10 mouse cellular contexts compared by ENCODE assay signal in the genomic region with DNA sequence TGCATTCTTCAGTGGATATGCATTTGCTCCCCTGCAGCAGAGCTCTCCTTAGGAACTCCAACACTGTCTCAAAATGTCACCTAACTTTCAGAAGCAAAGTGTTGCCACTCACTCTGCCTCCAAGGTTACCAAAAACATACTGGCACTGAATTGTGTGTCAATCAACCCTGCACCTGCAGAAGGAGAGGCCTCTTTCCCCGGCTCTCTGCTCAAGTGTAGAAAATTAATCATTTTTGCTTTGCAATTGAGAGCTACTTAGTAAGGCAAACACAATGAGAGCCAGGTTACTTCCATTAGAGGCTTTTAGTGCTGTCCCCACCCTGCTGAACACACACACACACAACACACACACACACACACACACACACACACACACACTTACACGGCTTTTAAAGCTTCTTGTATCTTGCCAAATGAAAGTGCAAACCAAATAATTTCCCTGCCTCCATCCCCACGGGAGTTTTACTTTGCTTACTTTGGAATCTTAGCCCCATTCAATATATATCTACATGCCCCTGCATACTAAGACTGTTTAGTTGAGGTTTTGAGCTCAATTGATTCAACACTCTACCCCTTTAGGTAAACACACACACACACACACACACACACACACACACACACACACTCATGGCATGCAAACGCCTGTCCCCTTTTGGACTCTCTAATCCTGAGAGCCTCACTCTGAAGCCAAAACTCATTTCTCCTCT. TPM values are rescaled to one million over a fixed set of nuclear protein-coding genes. Genes with fewer than 3 reads are reported as not detected.
DNase-seq lines count a peak whose midpoint lies in the region; ATAC-seq and TF ChIP-seq lines count a peak whose summit lies in the region.
"Had no signal": no experiment of that assay in that cellular context is flagged by ENCODE, and none has a peak within 500 bp of the region (broad histone marks: within the 10 kb centered on the region; RNA-seq: fewer than 3 reads in every experiment).

No protein-coding gene starts in this region.

- H3K4me3 ChIP-seq in heart, embryonic 14.5 days (ENCODE audit: control insufficient read depth in 1 of 2, insufficient read depth in 1 of 2, low read depth in 1 of 2, low read length in 2 of 2): no peak overlapping the region
- H3K4me3 ChIP-seq in embryonic facial prominence, embryonic 10.5 days: no peak overlapping the region
- no peak overlapping the region for H3K4me3 ChIP-seq in lung, adult 2 months (replicated peaks; ENCODE audit: extremely low read depth, low read depth, low read length)
- H3K4me3 ChIP-seq in neural tube, embryonic 15.5 days (replicated peaks): peak overlapping the region; percentile 66

- peak overlapping the region; percentile 76 for H3K4me2 ChIP-seq in heart, embryonic 14.5 days (ENCODE audit: low read length)
- peak overlapping the region; percentile 82 for H3K4me2 ChIP-seq in neural tube, embryonic 15.5 days

- H3K27ac ChIP-seq in heart, embryonic 14.5 days (replicated peaks in 1 of 2; ENCODE audit: control insufficient read depth in 1 of 2, insufficient read depth in 1 of 2, low read depth in 2 of 2, low read length in 2 of 2): no peak overlapping the region
- H3K27ac ChIP-seq in embryonic facial prominence, embryonic 10.5 days (replicated peaks): no peak overlapping the region
- no peak overlapping the region for H3K27ac ChIP-seq in neural tube, embryonic 15.5 days (replicated peaks)
- H3K27ac ChIP-seq: liver, embryonic 14.5 days had no signal

- WGBS in heart, embryonic 14.5 days: 64% methylated on average over 4 of the region's 4 CpGs
- 55% methylated on average over 4 of the region's 4 CpGs for WGBS in embryonic facial prominence, embryonic 10.5 days
- 35% methylated on average over 4 of the region's 4 CpGs for WGBS in lung, adult 2 months
- 48% methylated on average over 4 of the region's 4 CpGs for WGBS in neural tube, embryonic 15.5 days

- peaks cover 3 to 7% of the 10 kb centered on the region in 2 experiments; a peak in 3 of 4 replicates for H3K4me1 ChIP-seq in heart, embryonic 14.5 days (ENCODE audit: control insufficient read depth in 2 of 2, insufficient read depth in 2 of 2, low read length in 2 of 2)
- H3K4me1 ChIP-seq in embryonic facial prominence, embryonic 10.5 days: peaks cover 22% of the 10 kb centered on the region
- no peaks in the 10 kb centered on the region for H3K4me1 ChIP-seq in lung, adult 2 months (ENCODE audit: control insufficient read depth, insufficient read depth, low read length)
- H3K4me1 ChIP-seq in neural tube, embryonic 15.5 days: peaks cover 12% of the 10 kb centered on the region

- DNase-seq in heart, adult 11 months: no peak
- DNase-seq in embryonic facial prominence, embryonic 10.5 days (ENCODE audit: low spot score): peak; percentile 8
- DNase-seq in lung, adult 2 months: peak; percentile 11
- no peak for DNase-seq in spleen, adult 18-20 months
- no peak for DNase-seq in adrenal gland, postnatal 10 days
- DNase-seq: kidney, postnatal 4 days had no signal

- TF ChIP-seq CTCF in lung, adult 2 months (IDR thresholded peaks at IDR 0.05; ENCODE audit: insufficient read depth, low read length): no peak

- no peak for ATAC-seq in heart, embryonic 14.5 days (ENCODE audit: insufficient number of reproducible peaks, insufficient read depth, low FRiP score, low read depth)
- no peak for ATAC-seq in neural tube, embryonic 15.5 days (ENCODE audit: low FRiP score)
- no peak for ATAC-seq in erythroblast, adult 5-6 weeks (replicated peaks; ENCODE audit: low FRiP score, poor library complexity, severe bottlenecking)

- peaks cover 13% of the 10 kb centered on the region; the same call in 1 of the 2 replicates for H3K27me3 ChIP-seq in heart, embryonic 14.5 days (ENCODE audit: control insufficient read depth, insufficient read depth, low read length)
- H3K27me3 ChIP-seq in embryonic facial prominence, embryonic 10.5 days (replicated peaks; ENCODE audit: low read depth, poor library complexity, severe bottlenecking): peaks cover 40% of the 10 kb centered on the region
- H3K27me3 ChIP-seq in neural tube, embryonic 15.5 days (replicated peaks): no peaks in the 10 kb centered on the region

- H3K36me3 ChIP-seq in heart, embryonic 14.5 days (ENCODE audit: control insufficient read depth, insufficient read depth, low read length): no peaks in the 10 kb centered on the region
- no peaks in the 10 kb centered on the region for H3K36me3 ChIP-seq in embryonic facial prominence, embryonic 10.5 days (replicated peaks)
- H3K36me3 ChIP-seq in neural tube, embryonic 15.5 days: no peaks in the 10 kb centered on the region

- H3K9ac ChIP-seq in heart, embryonic 14.5 days (ENCODE audit: low read length): no peak overlapping the region
- peak overlapping the region; percentile 68; the same call in 1 of the 2 replicates for H3K9ac ChIP-seq in neural tube, embryonic 15.5 days (replicated peaks)
- H3K9ac ChIP-seq: liver, embryonic 14.5 days had no signal

- TF ChIP-seq POLR2A in lung, adult 2 months (IDR thresholded peaks at IDR 0.05; ENCODE audit: borderline replicate concordance, extremely low read depth, low read depth, low read length): no peak

- no peaks in the 10 kb centered on the region for H3K9me3 ChIP-seq in heart, embryonic 14.5 days (ENCODE audit: control insufficient read depth, low read length)
- no peaks in the 10 kb centered on the region for H3K9me3 ChIP-seq in embryonic facial prominence, embryonic 10.5 days
- H3K9me3 ChIP-seq in neural tube, embryonic 15.5 days (replicated peaks): no peaks in the 10 kb centered on the region

RNA-seq across cellular contexts. Expression of gene Kctd8, which starts 2.4 kb away (rescaled TPM):
- polyA plus RNA-seq in heart, embryonic 14.5 days (2014; fragmentation: Nextera tagmentation; extraction: Ambion mirVana): 0.96 and 1.7 TPM in 2 replicates
- polyA plus RNA-seq in embryonic facial prominence, embryonic 10.5 days (2016; fragmentation: Nextera tagmentation; extraction: Ambion mirVana): 0.58 and 0.66 TPM in 2 replicates
- polyA plus RNA-seq in lung, adult 2 months (2012; rRNA removed): 3.2 and 4.2 TPM in 2 replicates
- polyA plus RNA-seq in neural tube, embryonic 15.5 days (2015; fragmentation: Nextera tagmentation; extraction: Ambion mirVana): 31.6 and 37.0 TPM in 2 replicates
- under 1 TPM; 0.12 to 0.30 TPM for total RNA-seq in adrenal gland, postnatal 10 days (2021)
- total RNA-seq in erythroblast, adult 5-6 weeks (2015; ENCODE audit: low replicate concordance): not detected in 2 replicates
- total RNA-seq in erythroblast, adult 5-6 weeks (2017; ENCODE audit: low replicate concordance): not detected in 2 replicates
- polyA plus RNA-seq: liver, embryonic 14.5 days had no signal

Comparison
In these comparisons a context has a peak if more than half of its experiments do, and no peak if none do; other contexts are left out.
1. DNase-seq: peak in embryonic facial prominence, embryonic 10.5 days (single experiment) and lung, adult 2 months (single experiment); none in heart, adult 11 months (single experiment), spleen, adult 18-20 months (0 of 2) and adrenal gland, postnatal 10 days (single experiment).